Mouse (Mus musculus) forebrain, embryonic 11.5 days (tissue): ENCODE data around the gene Psip1. TPM values are rescaled to one million over a fixed set of nuclear protein-coding genes. Genes with fewer than 3 reads are reported as not detected.

Source experiments
- ATAC-seq: fragments of 200-750 bp; cut with Nextera tagmentation; replicated peaks from 2 replicates; pipeline ENCODE4 v1.8.0; 2017; ENCODE audit warnings: moderate TSS enrichment; ENCODE audit not compliant: low FRiP score
- DNase-seq: peaks from one replicate; pipeline ENCODE4 v3.0.0-alpha.2; 2017; ENCODE audit warnings: low spot score
- H3K27ac ChIP-seq: fragments of 300-500 bp; sonication (generic); 2 replicates; pipeline ENCODE4 v1.5.1; 2014; ENCODE audit warnings: low read depth, low read length
- H3K27me3 ChIP-seq: fragments of 300-500 bp; sonication (generic); 2 replicates; pipeline ENCODE4 v1.6.1; 2014; ENCODE audit warnings: mild to moderate bottlenecking, low read length, mixed read lengths; ENCODE audit not compliant: control insufficient read depth, insufficient read depth
- H3K36me3 ChIP-seq: fragments of 300-500 bp; sonication (generic); 2 replicates; pipeline ENCODE4 v1.6.1; 2014; ENCODE audit warnings: mild to moderate bottlenecking, low read length, moderate library complexity, mixed read lengths; ENCODE audit not compliant: control insufficient read depth, insufficient read depth
- H3K4me1 ChIP-seq: fragments of 300-500 bp; sonication (generic); replicated peaks from 2 replicates; pipeline ENCODE4 v1.6.1; 2014; ENCODE audit warnings: low read length, mixed read lengths; ENCODE audit not compliant: control insufficient read depth, insufficient read depth
- H3K4me2 ChIP-seq: fragments of 300-500 bp; sonication (generic); 2 replicates; pipeline ENCODE4 v1.6.1; 2014; ENCODE audit warnings: low read depth, mild to moderate bottlenecking, low read length, moderate library complexity, mixed read lengths; ENCODE audit not compliant: severe bottlenecking
- H3K4me3 ChIP-seq: fragments of 300-500 bp; sonication (generic); 2 replicates; pipeline ENCODE4 v1.5.1; 2014; ENCODE audit warnings: low read depth, low read length
- H3K9ac ChIP-seq: fragments of 300-500 bp; sonication (generic); 2 replicates; pipeline ENCODE4 v1.6.1; 2014; ENCODE audit warnings: low read length
- H3K9me3 ChIP-seq: fragments of 300-500 bp; sonication (generic); 2 replicates; pipeline ENCODE4 v1.6.1; 2016; ENCODE audit warnings: low read length, mixed read lengths; ENCODE audit not compliant: control insufficient read depth
- WGBS: fragments of 180-500 bp; shearing (Covaris S2); extraction: QIAGEN DNeasy Blood & Tissue Kit; methylation state at CpG from one replicate; pipeline ENCODE4 v1.1.7; 2014; 5-methylcytosine and 5-hydroxymethylcytosine counted together
- polyA plus RNA-seq: library from polyadenylated mRNA; unstranded; fragments of >200 nt; fragmentation: Nextera tagmentation; extraction: Ambion mirVana; gene quantifications from 2 replicates; pipeline ENCODE4 v1.2.1, GENCODE M21; 2014

Psip1 gene
- polyA plus RNA-seq, 1 experiment from 2014 or later = 480 TPM

GRCm38 (mm10) chr4:83439045-83439444, 47.2 kb downstream of the Psip1 start:
- Histone ChIP-seq H3K36me3 (peaks cover 7% of the 10 kb centered on the region), H3K9ac (no peak overlapping the region), H3K4me2 (no peak overlapping the region), H3K9me3 (no peaks in the 10 kb centered on the region), H3K4me1 (no peaks in the 10 kb centered on the region), H3K27ac (no peak overlapping the region), H3K4me3 (no peak overlapping the region), H3K27me3 (no peaks in the 10 kb centered on the region)
- ATAC-seq (no peak), DNase-seq (peak; percentile 39)
- 64% methylated on average over 5 of the region's 5 CpGs for WGBS

- Histone ChIP-seq H3K9ac (no peak overlapping the region), H3K4me1 (no peaks in the 10 kb centered on the region), H3K27ac (no peak overlapping the region), H3K27me3 (no peaks in the 10 kb centered on the region), H3K4me2 (no peak overlapping the region), H3K36me3 (peaks cover 7% of the 10 kb centered on the region), H3K9me3 (no peaks in the 10 kb centered on the region), H3K4me3 (no peak overlapping the region)
- DNase-seq (peak; percentile 9), ATAC-seq (no peak)
Observed at GRCm38 (mm10) chr4:83438116-83438515, 48.1 kb downstream of the Psip1 start.

- DNase-seq (no peak), ATAC-seq (no peak)
- Histone ChIP-seq H3K27ac (no peak overlapping the region), H3K4me2 (no peak overlapping the region), H3K9me3 (no peaks in the 10 kb centered on the region), H3K27me3 (no peaks in the 10 kb centered on the region), H3K4me3 (no peak overlapping the region), H3K4me1 (no peaks in the 10 kb centered on the region), H3K36me3 (peaks cover 5% of the 10 kb centered on the region), H3K9ac (no peak overlapping the region)
- WGBS = 96% methylated on average over 8 of the region's 8 CpGs
Observed at GRCm38 (mm10) chr4:83436375-83436774, 49.9 kb downstream of the Psip1 start.

- WGBS = 97% methylated on average over 6 of the region's 6 CpGs
- H3K27ac ChIP-seq = no peak overlapping the region
- H3K4me3 ChIP-seq = no peak overlapping the region
- no peaks in the 10 kb centered on the region for H3K27me3 ChIP-seq
- ATAC-seq = no peak
- H3K9me3 ChIP-seq = no peaks in the 10 kb centered on the region
- no peaks in the 10 kb centered on the region for H3K4me1 ChIP-seq
- no peak for DNase-seq
- H3K4me2 ChIP-seq = no peak overlapping the region
- H3K36me3 ChIP-seq = peaks cover 8% of the 10 kb centered on the region
- H3K9ac ChIP-seq = no peak overlapping the region
Observed at GRCm38 (mm10) chr4:83432901-83433300, 53.4 kb downstream of the Psip1 start.

- Histone ChIP-seq H3K27ac (no peak overlapping the region), H3K9me3 (no peaks in the 10 kb centered on the region; the same call in 1 of the 2 replicates), H3K36me3 (peaks cover 3% of the 10 kb centered on the region), H3K4me1 (no peaks in the 10 kb centered on the region), H3K4me3 (no peak overlapping the region), H3K27me3 (no peaks in the 10 kb centered on the region), H3K4me2 (no peak overlapping the region), H3K9ac (no peak overlapping the region)
- no peak for DNase-seq
- no peak for ATAC-seq
- 92% methylated on average over 7 of the region's 7 CpGs for WGBS
Observed at GRCm38 (mm10) chr4:83431950-83432349, 54.3 kb downstream of the Psip1 start.

GRCm38 (mm10) chr4:83428845-83429244, 57.4 kb downstream of the Psip1 start:
- Histone ChIP-seq H3K4me3 (no peak overlapping the region), H3K9ac (no peak overlapping the region), H3K27me3 (no peaks in the 10 kb centered on the region), H3K36me3 (peaks cover 5% of the 10 kb centered on the region; the same call in 1 of the 2 replicates), H3K4me1 (no peaks in the 10 kb centered on the region), H3K9me3 (no peaks in the 10 kb centered on the region; the same call in 1 of the 2 replicates), H3K4me2 (no peak overlapping the region), H3K27ac (no peak overlapping the region)
- DNase-seq (no peak), ATAC-seq (no peak)
- 89% methylated on average over 4 of the region's 4 CpGs for WGBS

- Histone ChIP-seq H3K4me3 (no peak overlapping the region), H3K27me3 (no peaks in the 10 kb centered on the region), H3K4me1 (no peaks in the 10 kb centered on the region), H3K9ac (no peak overlapping the region), H3K27ac (no peak overlapping the region), H3K4me2 (no peak overlapping the region), H3K9me3 (no peaks in the 10 kb centered on the region; the same call in 1 of the 2 replicates), H3K36me3 (peaks cover 11% of the 10 kb centered on the region; the same call in 1 of the 2 replicates)
- DNase-seq = no peak
- 93% methylated on average over 8 of the region's 8 CpGs for WGBS
- no peak for ATAC-seq
Observed at GRCm38 (mm10) chr4:83427696-83428095, 58.6 kb downstream of the Psip1 start.

- Histone ChIP-seq H3K4me1 (no peaks in the 10 kb centered on the region), H3K9ac (no peak overlapping the region), H3K4me2 (no peak overlapping the region), H3K36me3 (peaks cover 11% of the 10 kb centered on the region; the same call in 1 of the 2 replicates), H3K27ac (no peak overlapping the region), H3K9me3 (no peaks in the 10 kb centered on the region; the same call in 1 of the 2 replicates), H3K4me3 (no peak overlapping the region), H3K27me3 (no peaks in the 10 kb centered on the region)
- ATAC-seq = no peak
- 95% methylated on average over 7 of the region's 7 CpGs for WGBS
- DNase-seq = no peak
Observed at GRCm38 (mm10) chr4:83427141-83427540, 59.1 kb downstream of the Psip1 start.

- 98% methylated on average over 4 of the region's 4 CpGs for WGBS
- Histone ChIP-seq H3K27me3 (no peaks in the 10 kb centered on the region), H3K9me3 (no peaks in the 10 kb centered on the region; the same call in 1 of the 2 replicates)
Observed at GRCm38 (mm10) chr4:83425119-83425518, 61.1 kb downstream of the Psip1 start.

More at GRCm38 (mm10) chr4:83425119-83425518, 61.1 kb downstream of the Psip1 start:
- Histone ChIP-seq H3K4me3 (no peak overlapping the region), H3K27ac (no peak overlapping the region), H3K4me2 (no peak overlapping the region), H3K4me1 (no peaks in the 10 kb centered on the region), H3K36me3 (peaks cover 11% of the 10 kb centered on the region; the same call in 1 of the 2 replicates), H3K9ac (no peak overlapping the region)
- ATAC-seq = no peak
- DNase-seq = no peak
